Mouse (Mus musculus) testis, adult 2 months (tissue): ENCODE results near the gene Alg9.

Experiments
- CTCF ChIP-seq: fragments of 200-500 bp; IDR thresholded peaks from 2 replicates; pipeline ENCODE4 v1.5.1; 2012; ENCODE audit warnings: low read depth, mild to moderate bottlenecking, inconsistent platforms, low read length, moderate library complexity; ENCODE audit not compliant: control insufficient read depth, insufficient read depth, insufficient replicate concordance
- POLR2A ChIP-seq: fragments of 200-500 bp; IDR thresholded peaks from 2 replicates; pipeline ENCODE4 v1.6.1; 2012; ENCODE audit warnings: low read depth, mild to moderate bottlenecking, inconsistent platforms, low read length, moderate library complexity; ENCODE audit not compliant: control insufficient read depth

GRCm38 (mm10) chr9:50742261-50742660, 32.6 kb upstream of the Alg9 start:
- TF ChIP-seq CTCF (no peak), POLR2A (no peak)
